Mouse (Mus musculus) left cerebral cortex, adult 2 months (tissue): ENCODE measurements at regions not wholly inside any gene's neighbourhood (a gene's known extent, or its start where the extent isn't known, plus 50 kb on each side); places are given as distances from the start of the nearest gene placed in this dataset.

ENCODE experiments used
- DNase-seq, 2 experiments: peaks; one replicate each; pipeline ENCODE4 v3.0.0; 2021 to 2022; ENCODE audit warnings: low spot score in 2 of 2, mixed read lengths in 1 of 2; ENCODE audit errors: extremely low spot score in 1 of 2
- H3K27ac ChIP-seq: fragments of 200-600 bp; 2 replicates; pipeline ENCODE4 v1.8.1; 2022
- H3K4me3 ChIP-seq: fragments of 200-600 bp; 2 replicates; pipeline ENCODE4 v1.8.1; 2022
- CTCF ChIP-seq: fragments of 200-600 bp; IDR thresholded peaks from 2 replicates; pipeline ENCODE4 v1.8.1; 2022; ENCODE audit warnings: antibody characterized with exemption, mild to moderate bottlenecking, moderate library complexity
- intact Hi-C: fragments of 180-260 bp; cut with DNase I; formaldehyde crosslinking; loops from one replicate; pipeline ENCODE4 v1.15.1; 2025

- intact Hi-C loops: loop anchor here (5.0 kb wide), 2 partner anchors 48 to 62 kb away; no protein-coding TSS in a partner anchor
- no peak for TF ChIP-seq CTCF
- DNase-seq: no peak
- H3K4me3 ChIP-seq: no peak overlapping the region
- H3K27ac ChIP-seq: peak overlapping the region; percentile 67
Measured at GRCm38 (mm10) chr9:71015400-71015799, 63.4 kb upstream of the Lipc start.

- no peak for DNase-seq
- Histone ChIP-seq H3K4me3 (no peak overlapping the region), H3K27ac (peak overlapping the region; percentile 44)
- intact Hi-C loops: no loop called here
- no peak for TF ChIP-seq CTCF
Measured at GRCm38 (mm10) chr9:71012399-71012798, 60.4 kb upstream of the Lipc start.

- intact Hi-C loops: no loop called here
- DNase-seq: no peak
- no peak for TF ChIP-seq CTCF
- Histone ChIP-seq H3K27ac (no peak overlapping the region), H3K4me3 (no peak overlapping the region)
Measured at GRCm38 (mm10) chr9:71004631-71005030, 52.6 kb upstream of the Lipc start.
